Mouse (Mus musculus): ENCODE results near the gene Dnah8. TPM values are rescaled to one million over a fixed set of nuclear protein-coding genes. Genes with fewer than 3 reads are reported as not detected.

Gene Dnah8
- total RNA-seq, 2 experiments from 2014 or later: 2.7 to 4.2 TPM

Other genes with a start within 250 kb of the Dnah8 start
- 100 to 1,000 TPM; 104 to 109 TPM for gene Btbd9, start 47.9 kb upstream of the Dnah8 start, total RNA-seq (2021)
- 100 to 1,000 TPM; 153 TPM for gene Glo1, start 2.5 kb downstream of the Dnah8 start, total RNA-seq (2021)